Mouse (Mus musculus) bone marrow, adult 2 months (tissue): ENCODE results near the gene Efcab12. TPM values are rescaled to one million over a fixed set of nuclear protein-coding genes. Genes with fewer than 3 reads are reported as not detected.
A peak's percentile ranks its signal among the peaks of the same experiment; 100 is the strongest.

Source experiments
- H3K27ac ChIP-seq: fragments of 200-500 bp; 2 replicates; pipeline ENCODE4 v1.5.1; 2012; ENCODE audit warnings: low read depth, mild to moderate bottlenecking, control low read depth, inconsistent platforms, low read length; ENCODE audit not compliant: control insufficient read depth, poor library complexity, insufficient read depth
- H3K4me1 ChIP-seq: fragments of 200-500 bp; 2 replicates; pipeline ENCODE4 v1.6.1; 2011; ENCODE audit warnings: low read length; ENCODE audit not compliant: control insufficient read depth, insufficient read depth
- H3K4me3 ChIP-seq: fragments of 200-500 bp; replicated peaks from 2 replicates; pipeline ENCODE3; 2011; ENCODE audit warnings: mild to moderate bottlenecking, low read depth, low read length, control low read depth; ENCODE audit not compliant: control insufficient read depth
- CTCF ChIP-seq: fragments of 200-500 bp; IDR thresholded peaks from 2 replicates; pipeline ENCODE4 v1.5.1; 2011; ENCODE audit warnings: low read length, control low read depth; ENCODE audit not compliant: control insufficient read depth, insufficient read depth
- POLR2A ChIP-seq: fragments of 200-500 bp; IDR thresholded peaks from 2 replicates; pipeline ENCODE4 v1.6.1; 2011; ENCODE audit warnings: low read depth, mild to moderate bottlenecking, control low read depth, low read length, borderline replicate concordance; ENCODE audit not compliant: control insufficient read depth
- WGBS: fragments of 180-500 bp; shearing (Covaris S2); methylation state at CpG from one replicate; pipeline ENCODE4 v1.1.7; 2018; 5-methylcytosine and 5-hydroxymethylcytosine counted together
- polyA plus RNA-seq: library from polyadenylated mRNA; stranded (reverse); fragments of >200 nt; gene quantifications from 2 replicates; pipeline ENCODE4 v1.2.4, GENCODE M21; 2011; ENCODE audit warnings: low replicate concordance; ENCODE audit not compliant: missing spikeins, insufficient read depth, insufficient read length

The Efcab12 gene
- polyA plus RNA-seq, 1 experiment, result not detected

DNA sequence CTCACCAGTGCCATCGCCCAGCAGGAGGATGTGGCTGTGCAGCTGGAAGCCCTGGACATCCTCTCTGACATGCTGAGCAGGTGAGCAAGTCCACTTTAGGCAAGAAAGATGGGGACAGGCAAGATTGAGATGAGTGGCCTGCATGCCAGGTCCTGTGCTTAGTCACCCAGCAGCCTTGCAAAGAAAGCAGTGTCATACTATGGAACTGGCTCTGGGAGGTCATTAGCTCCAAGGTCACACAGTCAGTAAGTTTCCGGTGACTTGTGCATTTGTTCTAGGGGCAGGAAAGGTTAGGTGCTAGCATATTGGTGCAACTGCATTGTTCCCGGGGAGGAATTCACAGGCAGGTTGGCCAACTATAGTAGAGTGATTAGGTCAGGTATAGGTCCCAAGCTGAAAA lies 55.4 kb downstream of the Efcab12 start:
- TF ChIP-seq CTCF (no peak), POLR2A (no peak)
- WGBS, result 78% methylated on average over 3 of the region's 3 CpGs

GRCm38 (mm10) chr6:115776363-115776762 lies 61.8 kb downstream of the Efcab12 start:
- 44% methylated on average over 9 of the region's 9 CpGs for WGBS
- no peak overlapping the region for H3K27ac ChIP-seq
- no peaks in the 10 kb centered on the region; the same call in 1 of the 2 replicates for H3K4me1 ChIP-seq
- TF ChIP-seq CTCF (no peak), POLR2A (no peak)
- H3K4me3 ChIP-seq, result no peak overlapping the region

More for the DNA sequence above, 55.4 kb downstream of the Efcab12 start:
- H3K4me1 ChIP-seq, result no peaks in the 10 kb centered on the region; the same call in 1 of the 2 replicates
- no peak overlapping the region for H3K4me3 ChIP-seq
- no peak overlapping the region for H3K27ac ChIP-seq

GRCm38 (mm10) chr6:115775838-115776237 lies 62.4 kb downstream of the Efcab12 start:
- 64% methylated on average over 3 of the region's 3 CpGs for whole genome bisulfite sequencing
- Histone ChIP-seq H3K27ac (no peak overlapping the region), H3K4me3 (no peak overlapping the region), H3K4me1 (no peaks in the 10 kb centered on the region; the same call in 1 of the 2 replicates)
- TF ChIP-seq CTCF (no peak), POLR2A (no peak)

DNA sequence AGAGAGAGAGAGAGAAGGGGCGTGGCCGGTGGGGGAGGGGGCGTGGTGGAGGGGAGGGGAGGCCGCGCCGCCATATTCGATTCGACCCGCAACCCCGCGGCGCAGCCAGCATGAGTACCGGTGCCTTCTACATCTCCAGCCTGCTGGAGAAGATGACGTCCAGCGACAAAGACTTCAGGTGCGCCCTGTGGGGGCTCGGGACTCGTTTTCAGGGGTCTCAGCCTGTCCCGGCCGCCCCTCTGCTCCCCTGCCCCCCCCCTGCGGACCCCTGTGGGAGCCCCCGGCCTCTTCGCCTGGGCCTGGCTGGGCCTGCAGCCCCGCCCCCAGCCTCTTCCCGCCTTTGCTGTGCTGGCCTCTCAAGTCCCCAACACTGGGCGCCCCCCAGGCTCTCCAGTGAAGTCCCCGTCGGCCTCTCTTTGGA lies 63.7 kb downstream of the Efcab12 start, which contains the start of gene Cand2:
Gene Cand2 (plus strand): TSS at position 38 of the 421 bp plus-strand sequence.
- H3K27ac ChIP-seq, result no peak within 1 kb of the TSS
- H3K4me3 ChIP-seq, result peak within 1 kb of the TSS; percentile 52
- no peaks in the 10 kb centered on the region; the same call in 1 of the 2 replicates for H3K4me1 ChIP-seq
- WGBS, result 1% methylated on average over 27 of the region's 28 CpGs
- TF ChIP-seq CTCF (no peak), POLR2A (no peak)

DNA sequence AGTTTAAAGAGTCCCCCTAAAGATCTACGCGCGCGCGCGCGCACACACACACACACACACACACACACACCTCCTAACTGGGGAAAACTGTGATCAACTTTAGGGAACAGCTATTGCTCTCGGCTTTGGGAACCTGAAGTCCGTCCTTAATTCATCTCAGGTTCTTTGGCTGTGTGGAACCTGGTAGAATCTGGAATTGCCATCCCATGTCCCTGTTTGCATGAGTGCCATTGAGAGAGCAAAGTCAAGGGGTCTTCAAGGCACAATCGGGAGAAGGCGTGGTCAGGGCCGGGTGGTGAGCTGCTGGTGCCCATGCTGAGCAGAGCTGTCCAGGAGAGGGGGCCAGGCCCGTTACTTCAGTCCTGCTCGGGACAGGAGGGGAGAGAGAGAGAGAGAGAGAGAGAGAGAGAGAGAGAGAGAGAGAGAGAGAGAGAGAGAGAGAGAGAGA lies 64.2 kb downstream of the Efcab12 start:
- peak overlapping the region; percentile 35 for H3K4me3 ChIP-seq
- no peak overlapping the region for H3K27ac ChIP-seq
- under 1% methylated on average over 14 of the region's 14 CpGs for WGBS
- TF ChIP-seq POLR2A (no peak), CTCF (no peak)
- H3K4me1 ChIP-seq, result no peaks in the 10 kb centered on the region; the same call in 1 of the 2 replicates

DNA sequence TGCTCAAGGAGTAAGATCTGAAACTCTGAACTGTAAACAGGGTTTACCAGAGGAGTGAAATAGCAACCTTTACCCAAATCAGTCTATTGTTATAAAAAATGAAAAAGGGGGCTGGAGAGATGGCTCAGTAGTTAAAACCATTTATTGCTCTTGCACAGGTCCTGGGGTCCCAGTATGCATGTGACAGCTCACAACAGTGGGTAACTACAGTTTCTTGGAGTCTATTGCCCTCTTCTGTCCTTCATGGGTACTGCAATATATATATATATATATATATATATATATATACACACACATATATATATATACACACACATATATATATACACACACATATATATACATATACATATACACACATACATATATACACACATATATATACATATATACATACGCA lies 65.6 kb downstream of the Efcab12 start:
- TF ChIP-seq POLR2A (no peak), CTCF (0 out of 2 replicates have a peak, but pooled peaks have one; percentile 21)
- 73% methylated on average over 1 of the region's 1 CpGs for WGBS
- Histone ChIP-seq H3K4me1 (no peaks in the 10 kb centered on the region; the same call in 1 of the 2 replicates), H3K27ac (no peak overlapping the region), H3K4me3 (no peak overlapping the region)

DNA sequence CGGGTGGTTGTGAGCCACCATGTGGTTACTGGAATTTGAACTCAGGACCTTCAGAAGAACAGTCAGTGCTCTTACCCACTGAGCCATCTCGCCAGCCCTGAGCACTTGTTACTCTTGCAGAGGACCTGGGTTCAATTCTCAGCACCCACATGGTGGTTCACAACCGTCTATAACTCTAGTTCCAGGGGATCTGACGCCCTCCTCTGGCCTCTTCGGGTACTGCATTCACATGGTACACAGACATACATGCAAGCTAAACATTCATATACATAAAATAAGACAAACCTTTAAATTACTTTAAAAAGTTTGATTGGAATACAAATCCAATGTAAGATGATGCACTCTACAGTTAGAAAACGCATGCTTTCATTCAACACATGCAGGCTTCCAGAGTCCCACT lies 66.0 kb downstream of the Efcab12 start:
- no peaks in the 10 kb centered on the region; the same call in 1 of the 2 replicates for H3K4me1 ChIP-seq
- H3K4me3 ChIP-seq, result no peak overlapping the region
- 75% methylated on average over 6 of the region's 6 CpGs for WGBS
- TF ChIP-seq POLR2A (no peak), CTCF (no peak)
- no peak overlapping the region for H3K27ac ChIP-seq

- TF ChIP-seq POLR2A (no peak), CTCF (no peak)
- no peak overlapping the region; the same call in 1 of the 2 replicates for H3K27ac ChIP-seq
- H3K4me3 ChIP-seq, result no peak overlapping the region
- H3K4me1 ChIP-seq, result peaks cover 1% of the 10 kb centered on the region
- WGBS, result 77% methylated on average over 4 of the region's 4 CpGs
Measured at GRCm38 (mm10) chr6:115770852-115771251, 67.4 kb downstream of the Efcab12 start.
